Mouse (Mus musculus): Measurements from ENCODE around the gene Kcnd3. TPM values are rescaled to one million over a fixed set of nuclear protein-coding genes. Genes with fewer than 3 reads are reported as not detected.

Gene Kcnd3
- total RNA-seq, 4 experiments from 2014 or later: 10.1 to 14.5 (median 12.3) TPM

- DNase-seq (ENCODE audit: low spot score): peak; percentile 47
Measured at GRCm38 (mm10) chr3:105521178-105521631, 69.1 kb downstream of the Kcnd3 start.

- DNase-seq (ENCODE audit: low spot score): no peak
Measured at GRCm38 (mm10) chr3:105521639-105522038, 69.5 kb downstream of the Kcnd3 start.

GRCm38 (mm10) chr3:105528860-105529259, 76.7 kb downstream of the Kcnd3 start:
- DNase-seq (ENCODE audit: low spot score): no peak

- DNase-seq (ENCODE audit: low spot score): no peak
Measured at GRCm38 (mm10) chr3:105529700-105530099, 77.6 kb downstream of the Kcnd3 start.

GRCm38 (mm10) chr3:105530363-105531130, 78.4 kb downstream of the Kcnd3 start:
- DNase-seq (ENCODE audit: low spot score): no peak

- DNase-seq (ENCODE audit: low spot score): no peak
Measured at GRCm38 (mm10) chr3:105538406-105538805, 86.3 kb downstream of the Kcnd3 start.

- peak; percentile 50 for DNase-seq (ENCODE audit: low spot score)
Measured at GRCm38 (mm10) chr3:105538819-105539607, 86.9 kb downstream of the Kcnd3 start.

- DNase-seq (ENCODE audit: low spot score): no peak
Measured at GRCm38 (mm10) chr3:105542741-105543140, 90.6 kb downstream of the Kcnd3 start.

GRCm38 (mm10) chr3:105544106-105544505, 92.0 kb downstream of the Kcnd3 start:
- DNase-seq (ENCODE audit: low spot score): no peak

GRCm38 (mm10) chr3:105546611-105547071, 94.5 kb downstream of the Kcnd3 start:
- no peak for DNase-seq (ENCODE audit: low spot score)

- DNase-seq (ENCODE audit: low spot score): peak; percentile 19
Measured at GRCm38 (mm10) chr3:105548074-105548771, 96.1 kb downstream of the Kcnd3 start.

- no peak for DNase-seq (ENCODE audit: low spot score)
Measured at GRCm38 (mm10) chr3:105559456-105559855, 107.3 kb downstream of the Kcnd3 start.

- no peak for DNase-seq (ENCODE audit: low spot score)
Measured at GRCm38 (mm10) chr3:105566973-105567372, 114.8 kb downstream of the Kcnd3 start.

GRCm38 (mm10) chr3:105567472-105567871, 115.3 kb downstream of the Kcnd3 start:
- DNase-seq (ENCODE audit: low spot score): no peak

GRCm38 (mm10) chr3:105568403-105568802, 116.3 kb downstream of the Kcnd3 start:
- no peak for DNase-seq (ENCODE audit: low spot score)

- no peak for DNase-seq (ENCODE audit: low spot score)
Measured at GRCm38 (mm10) chr3:105568851-105569250, 116.7 kb downstream of the Kcnd3 start.

- DNase-seq (ENCODE audit: low spot score): no peak
Measured at GRCm38 (mm10) chr3:105569310-105569752, 117.2 kb downstream of the Kcnd3 start.

GRCm38 (mm10) chr3:105569950-105570349, 117.8 kb downstream of the Kcnd3 start:
- no peak for DNase-seq (ENCODE audit: low spot score)

GRCm38 (mm10) chr3:105570818-105571217, 118.7 kb downstream of the Kcnd3 start:
- no peak for DNase-seq (ENCODE audit: low spot score)

- no peak for DNase-seq (ENCODE audit: low spot score)
Measured at GRCm38 (mm10) chr3:105571944-105572343, 119.8 kb downstream of the Kcnd3 start.

GRCm38 (mm10) chr3:105573156-105573555, 121.0 kb downstream of the Kcnd3 start:
- DNase-seq (ENCODE audit: low spot score): no peak

- DNase-seq (ENCODE audit: low spot score): no peak
Measured at GRCm38 (mm10) chr3:105578320-105578719, 126.2 kb downstream of the Kcnd3 start.

Data from heart, adult 8-10 months (tissue).